Mouse (Mus musculus) thymus, adult 18-20 months (tissue): ENCODE results near the gene Tnks1bp1.

Source experiments
- DNase-seq, 2 experiments: peaks; one replicate each; pipeline ENCODE4 v3.0.0; 2022; ENCODE audit warnings: mixed read lengths in 2 of 2

Tnks1bp1 gene

GRCm38 (mm10) chr2:85043623-85044022 lies 4.2 kb upstream of the Tnks1bp1 start:
- DNase-seq: no peak

GRCm38 (mm10) chr2:85046222-85046621 lies 1.6 kb upstream of the Tnks1bp1 start:
- DNase-seq: no peak

- no peak for DNase-seq
Observed at GRCm38 (mm10) chr2:85047081-85047480, 741 bp upstream of the Tnks1bp1 start.

GRCm38 (mm10) chr2:85048168-85048751 lies 438 bp downstream of the Tnks1bp1 start:
- peak; percentile 60 to 65 for DNase-seq

- no peak for DNase-seq
Observed at GRCm38 (mm10) chr2:85049277-85049676, 1.5 kb downstream of the Tnks1bp1 start.

- DNase-seq: no peak
Observed at GRCm38 (mm10) chr2:85050001-85050634, 2.3 kb downstream of the Tnks1bp1 start.

- no peak for DNase-seq
Observed at GRCm38 (mm10) chr2:85050746-85051145, 2.9 kb downstream of the Tnks1bp1 start.

GRCm38 (mm10) chr2:85053192-85053816 lies 5.5 kb downstream of the Tnks1bp1 start:
- no peak for DNase-seq

- no peak for DNase-seq
Observed at GRCm38 (mm10) chr2:85056711-85057110, 8.9 kb downstream of the Tnks1bp1 start.

- no peak for DNase-seq
Observed at GRCm38 (mm10) chr2:85059677-85060076, 11.9 kb downstream of the Tnks1bp1 start.

- DNase-seq: peak in 1 of 2 experiments; percentile 40
Observed at GRCm38 (mm10) chr2:85060591-85061060, 12.8 kb downstream of the Tnks1bp1 start.

- DNase-seq: no peak
Observed at GRCm38 (mm10) chr2:85061107-85061541, 13.3 kb downstream of the Tnks1bp1 start.

- DNase-seq: no peak
Observed at GRCm38 (mm10) chr2:85065141-85065875, 17.5 kb downstream of the Tnks1bp1 start.

- no peak for DNase-seq
Observed at GRCm38 (mm10) chr2:85066937-85067336, 19.1 kb downstream of the Tnks1bp1 start.

- no peak for DNase-seq
Observed at GRCm38 (mm10) chr2:85067903-85068625, 20.2 kb downstream of the Tnks1bp1 start.

- DNase-seq: no peak
Observed at GRCm38 (mm10) chr2:85068626-85069025, 20.8 kb downstream of the Tnks1bp1 start.

GRCm38 (mm10) chr2:85070086-85070485 lies 22.3 kb downstream of the Tnks1bp1 start:
- DNase-seq: no peak

GRCm38 (mm10) chr2:85071921-85072320 lies 24.1 kb downstream of the Tnks1bp1 start:
- DNase-seq: no peak

GRCm38 (mm10) chr2:85073751-85074150 lies 25.9 kb downstream of the Tnks1bp1 start:
- no peak for DNase-seq

- DNase-seq: no peak
Observed at GRCm38 (mm10) chr2:85088716-85089646, 41.2 kb downstream of the Tnks1bp1 start.

GRCm38 (mm10) chr2:85091325-85091724 lies 43.5 kb downstream of the Tnks1bp1 start:
- DNase-seq: no peak
